Mouse (Mus musculus) spleen, postnatal 0 days (tissue): ENCODE data around the gene Iqgap3. TPM values are rescaled to one million over a fixed set of nuclear protein-coding genes. Genes with fewer than 3 reads are reported as not detected.

Experiments
- polyA plus RNA-seq: library from polyadenylated mRNA; unstranded; fragments of >200 nt; fragmentation: Nextera tagmentation; extraction: Ambion mirVana; gene quantifications from 2 replicates; pipeline ENCODE4 v1.2.1, GENCODE M21; 2015

Iqgap3 gene
- 8.6 and 9.2 TPM in 2 replicates for polyA plus RNA-seq

DNA sequence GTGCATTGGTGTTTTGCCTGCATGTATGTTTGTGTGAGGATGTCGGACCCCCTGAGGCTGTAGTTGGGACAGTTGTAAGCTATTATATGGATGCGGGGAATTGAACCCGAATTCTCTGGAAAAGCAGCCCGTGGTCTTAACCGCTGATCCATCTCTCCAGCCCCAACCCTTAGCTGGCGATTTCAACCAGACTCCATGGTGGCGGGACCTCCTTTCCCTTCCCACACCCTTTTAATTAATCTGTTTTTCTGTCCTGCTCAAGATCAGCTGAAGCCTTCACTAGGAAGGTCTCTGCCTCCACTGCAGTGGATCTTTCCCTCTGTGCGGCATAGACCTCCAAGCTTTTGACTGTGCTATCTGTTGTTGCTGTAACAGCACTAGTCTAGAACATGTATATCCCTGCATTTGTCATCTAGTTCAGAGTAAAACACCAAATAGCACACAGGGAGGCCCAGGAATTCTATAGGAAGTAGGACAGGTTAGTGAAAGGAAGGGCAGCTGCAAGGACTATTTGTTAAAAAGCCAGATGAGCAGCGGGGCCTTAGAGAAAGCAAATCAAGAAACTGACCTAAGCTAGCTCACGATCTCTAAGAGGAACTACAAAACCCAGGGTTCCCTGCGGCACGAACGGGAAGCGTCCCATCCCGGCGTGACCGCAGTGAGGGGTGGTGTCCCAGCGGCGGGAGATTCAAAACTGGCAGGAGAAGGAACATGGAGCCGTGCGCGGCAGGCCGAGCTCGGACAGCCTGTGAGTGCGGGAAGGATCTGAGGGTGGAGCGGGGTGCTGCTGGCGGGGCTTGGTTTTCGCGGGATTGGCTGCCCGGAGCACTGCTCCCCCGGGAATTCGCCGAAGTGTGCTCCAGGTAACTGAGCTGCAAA, at the start of gene Iqgap3:
Gene Iqgap3, plus strand, starts transcription at position 627 of the 879 bp plus-strand sequence.

DNA sequence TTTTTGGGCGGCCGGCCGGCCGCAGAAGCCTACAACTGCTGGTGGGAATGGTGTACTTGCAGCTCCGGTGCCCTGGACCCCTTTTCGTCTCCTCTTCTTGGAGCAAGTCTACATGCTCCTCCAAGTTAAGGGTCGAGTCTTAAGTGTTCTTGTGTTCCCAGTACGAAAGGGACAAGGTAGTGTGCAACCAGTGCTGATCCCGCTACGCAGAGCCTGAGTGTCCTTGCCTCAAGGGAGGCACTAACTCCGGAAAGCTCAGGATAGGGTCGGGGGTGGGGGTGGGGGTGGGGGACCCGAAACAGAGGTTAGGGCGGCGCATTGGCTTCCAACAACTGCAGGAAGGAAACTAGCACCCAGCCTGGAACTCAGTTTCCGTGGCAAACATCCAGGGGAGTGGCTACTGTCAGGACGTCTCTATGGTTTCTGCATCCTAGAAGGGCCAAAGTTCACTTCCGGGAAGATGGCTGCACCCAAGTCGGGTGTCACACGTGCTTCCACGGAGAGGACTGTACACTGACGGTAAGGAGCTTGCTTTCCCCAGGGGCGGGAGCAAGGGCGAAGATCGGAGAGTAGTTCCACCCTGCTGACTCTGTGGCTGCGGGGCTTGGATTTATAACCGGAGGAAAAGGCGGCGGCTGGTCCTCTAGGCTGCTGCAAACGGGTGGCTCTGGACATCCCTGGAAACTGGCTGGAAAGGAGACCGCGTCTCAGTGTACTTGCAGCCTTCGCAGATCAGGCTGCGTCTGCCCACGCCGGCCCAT, 38.9 kb upstream of the Iqgap3 start, which contains the start of gene Gpatch4:
Gene Gpatch4, plus strand, starts transcription at position 448 of the 761 bp plus-strand sequence.

DNA sequence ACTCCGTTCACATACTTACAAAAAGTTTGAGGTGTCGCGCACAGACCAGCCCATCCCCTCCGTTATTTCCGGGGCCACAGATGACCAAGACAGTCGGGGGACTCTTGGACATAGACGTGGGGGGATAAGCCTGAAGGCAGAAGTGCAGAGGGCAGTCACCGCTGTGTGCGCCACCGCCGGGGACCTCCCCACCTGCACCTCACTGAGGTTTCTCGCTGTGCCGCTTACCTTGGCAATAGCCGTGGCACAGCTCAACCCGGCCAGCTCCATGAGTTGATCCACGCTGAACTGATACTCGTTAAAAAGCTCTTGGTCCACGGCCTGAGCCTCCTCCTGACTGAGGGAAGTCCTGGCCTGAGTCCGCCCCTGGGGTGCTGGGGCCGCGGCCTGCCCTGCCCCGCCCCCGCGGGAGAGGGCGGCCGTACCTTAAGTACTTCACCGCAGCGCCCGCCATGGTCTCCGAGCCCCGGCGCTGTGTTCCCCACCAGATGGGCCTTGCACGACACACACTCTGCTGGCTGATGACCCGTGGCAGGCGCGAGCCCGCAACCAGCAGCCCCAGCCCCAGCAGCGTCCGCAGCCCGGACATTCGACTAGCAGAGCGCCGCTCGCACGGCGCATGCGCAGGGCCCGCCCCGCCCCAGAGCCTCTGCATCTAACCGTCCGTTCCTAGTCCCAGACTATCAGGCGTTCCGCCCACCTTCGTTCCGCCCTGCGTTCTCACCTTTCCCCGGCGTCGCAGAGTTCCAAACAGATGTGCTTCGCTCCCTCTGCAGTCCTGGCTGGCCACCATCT, 23.7 kb upstream of the Iqgap3 start, which contains the start of gene Naxe:
Gene Naxe, minus strand, starts transcription at position 594 of the 795 bp plus-strand sequence.

DNA sequence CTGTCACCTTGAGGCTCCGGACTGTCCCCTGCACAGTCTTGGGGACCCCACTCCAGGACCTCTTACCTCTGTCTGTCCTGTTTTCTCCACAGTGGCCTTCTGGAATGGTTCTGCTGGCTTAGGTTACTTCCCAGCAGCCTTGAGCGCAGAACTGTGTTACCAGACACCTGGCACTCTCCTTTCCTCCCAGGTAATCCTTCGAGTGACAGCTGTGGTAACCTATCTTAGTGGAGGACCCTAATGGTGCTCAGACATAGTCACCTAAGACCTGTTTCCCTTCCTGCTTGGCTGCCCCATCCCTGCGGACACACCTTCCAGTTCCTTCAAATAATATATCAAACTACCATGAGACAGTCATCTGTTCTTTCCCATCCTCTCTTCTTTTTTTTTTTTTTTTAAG, 3.6 kb upstream of the Iqgap3 start, which contains the start of gene Ttc24:
Gene Ttc24, minus strand, starts transcription at position 101 of the 400 bp plus-strand sequence.

DNA sequence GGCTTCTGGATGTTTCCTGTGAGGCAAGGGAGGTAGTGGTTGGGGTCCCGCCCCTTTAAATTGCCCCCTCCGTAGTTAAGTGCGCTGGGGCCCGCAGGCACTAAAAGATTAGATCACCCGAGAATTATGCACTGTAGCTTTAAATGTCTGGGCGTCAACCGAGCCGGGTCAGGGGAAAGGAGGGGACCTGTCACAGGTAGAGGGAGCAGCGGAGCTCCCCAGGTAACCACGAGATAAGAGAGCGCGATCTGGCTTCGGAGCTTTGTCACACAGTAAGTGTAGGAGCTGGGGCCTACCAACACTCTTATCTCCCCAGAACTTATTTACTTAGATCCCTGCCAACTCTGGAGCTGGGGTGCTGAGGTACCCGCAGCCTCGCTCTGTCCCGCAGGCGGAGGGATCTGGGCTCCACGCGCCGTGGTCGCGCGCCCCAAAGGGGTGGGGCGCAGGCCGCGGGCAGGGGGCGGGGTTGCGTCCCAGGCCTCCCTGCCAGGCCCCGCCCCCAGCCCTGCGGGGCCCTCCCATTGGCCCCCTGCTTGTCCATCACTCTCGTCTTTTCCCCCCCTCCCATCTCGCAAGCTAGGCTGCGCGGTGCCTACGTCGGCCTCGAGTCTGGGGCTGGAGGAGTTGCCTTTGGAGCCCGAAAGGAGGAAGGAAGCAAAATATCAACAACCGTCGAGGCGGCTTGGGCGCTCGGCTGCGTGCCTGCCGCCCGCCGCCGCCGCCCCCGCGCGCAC, 60.2 kb downstream of the Iqgap3 start, which contains the start of gene Mef2d:
Gene Mef2d, plus strand, starts transcription at position 586 of the 737 bp plus-strand sequence.

Other genes starting within 250 kb of the Iqgap3 start
- 0.79 and 1.2 TPM in 2 replicates for gene Sh2d2a, start 235.2 kb upstream of the Iqgap3 start, polyA plus RNA-seq
- 9.0 and 10.1 TPM in 2 replicates for gene Prcc, start 196.4 kb upstream of the Iqgap3 start, polyA plus RNA-seq
- 277 and 306 TPM in 2 replicates for gene Hdgf, start 175.7 kb upstream of the Iqgap3 start, polyA plus RNA-seq
- 55.8 and 56.3 TPM in 2 replicates for gene Mrpl24, start 162.5 kb upstream of the Iqgap3 start, polyA plus RNA-seq
- 31.2 TPM in 2 replicates for gene Isg20l2, start 151.7 kb upstream of the Iqgap3 start, polyA plus RNA-seq
- 8.6 and 9.3 TPM in 2 replicates for gene Rrnad1, start 151.3 kb upstream of the Iqgap3 start, polyA plus RNA-seq
- 0.13 and 0.23 TPM in 2 replicates for gene Crabp2, start 133.3 kb upstream of the Iqgap3 start, polyA plus RNA-seq
- 3.8 and 4.2 TPM in 2 replicates for gene Nes, start 110.9 kb upstream of the Iqgap3 start, polyA plus RNA-seq
- gene Bcan, start 81.7 kb upstream of the Iqgap3 start, polyA plus RNA-seq: 0.04 TPM in 1 of 2 replicates, not detected in the other
- not detected in 2 replicates for gene Hapln2, start 54.4 kb upstream of the Iqgap3 start, polyA plus RNA-seq
- gene Gpatch4, start 38.9 kb upstream of the Iqgap3 start, polyA plus RNA-seq: 24.4 and 25.0 TPM in 2 replicates
- 54.5 and 63.5 TPM in 2 replicates for gene Naxe, start 23.5 kb upstream of the Iqgap3 start, polyA plus RNA-seq
- not detected in 2 replicates for gene Ttc24, start 3.7 kb upstream of the Iqgap3 start, polyA plus RNA-seq
- 11.0 and 13.3 TPM in 2 replicates for gene Mef2d, start 60.4 kb downstream of the Iqgap3 start, polyA plus RNA-seq
- 0.12 TPM in 1 of 2 replicates, not detected in the other for gene Rhbg, start 172.7 kb downstream of the Iqgap3 start, polyA plus RNA-seq
- gene Gm38392, start 205.2 kb downstream of the Iqgap3 start, polyA plus RNA-seq: 0.11 TPM in 1 of 2 replicates, not detected in the other
- 6.8 and 8.8 TPM in 2 replicates for gene Tsacc, start 215.0 kb downstream of the Iqgap3 start, polyA plus RNA-seq
- gene Cct3, start 215.1 kb downstream of the Iqgap3 start, polyA plus RNA-seq: 250 and 259 TPM in 2 replicates
- gene Glmp, start 243.1 kb downstream of the Iqgap3 start, polyA plus RNA-seq: 110 and 123 TPM in 2 replicates